Mouse (Mus musculus): ENCODE results near the gene Tmem86a.

Tmem86a gene

GRCm38 (mm10) chr7:47030517-47031193, 19.7 kb upstream of the Tmem86a start:
- no peak for DNase-seq

- DNase-seq: no peak
Measured at GRCm38 (mm10) chr7:47031371-47031770, 19.0 kb upstream of the Tmem86a start.

- DNase-seq: peak; percentile 71
Measured at GRCm38 (mm10) chr7:47034785-47035384, 15.5 kb upstream of the Tmem86a start.

- DNase-seq: no peak
Measured at GRCm38 (mm10) chr7:47035426-47035825, 15.0 kb upstream of the Tmem86a start.

GRCm38 (mm10) chr7:47041706-47042105, 8.7 kb upstream of the Tmem86a start:
- DNase-seq: no peak

- DNase-seq: peak; percentile 62
Measured at GRCm38 (mm10) chr7:47042121-47042520, 8.3 kb upstream of the Tmem86a start.

GRCm38 (mm10) chr7:47042823-47043490, 7.4 kb upstream of the Tmem86a start:
- no peak for DNase-seq

- peak; percentile 72 for DNase-seq
Measured at GRCm38 (mm10) chr7:47050766-47051165, 365 bp downstream of the Tmem86a start.

- DNase-seq: peak; percentile 64
Measured at GRCm38 (mm10) chr7:47051404-47052151, 1.2 kb downstream of the Tmem86a start.

GRCm38 (mm10) chr7:47052276-47052675, 1.9 kb downstream of the Tmem86a start:
- peak; percentile 60 for DNase-seq

- DNase-seq: no peak
Measured at GRCm38 (mm10) chr7:47053287-47053686, 2.9 kb downstream of the Tmem86a start.

GRCm38 (mm10) chr7:47054666-47055065, 4.3 kb downstream of the Tmem86a start:
- peak; percentile 96 for DNase-seq

GRCm38 (mm10) chr7:47055744-47056143, 5.3 kb downstream of the Tmem86a start:
- no peak for DNase-seq

GRCm38 (mm10) chr7:47056273-47056672, 5.9 kb downstream of the Tmem86a start:
- no peak for DNase-seq

- DNase-seq: no peak
Measured at GRCm38 (mm10) chr7:47059339-47059738, 8.9 kb downstream of the Tmem86a start.

- DNase-seq: no peak
Measured at GRCm38 (mm10) chr7:47061560-47061959, 11.2 kb downstream of the Tmem86a start.

GRCm38 (mm10) chr7:47066942-47067341, 16.5 kb downstream of the Tmem86a start:
- DNase-seq: no peak

GRCm38 (mm10) chr7:47067879-47068278, 17.5 kb downstream of the Tmem86a start:
- peak; percentile 27 for DNase-seq

- DNase-seq: peak; percentile 34
Measured at GRCm38 (mm10) chr7:47072551-47072950, 22.1 kb downstream of the Tmem86a start.

- DNase-seq: peak; percentile 74
Measured at GRCm38 (mm10) chr7:47073536-47074521, 23.4 kb downstream of the Tmem86a start.

- no peak for DNase-seq
Measured at GRCm38 (mm10) chr7:47076193-47076592, 25.8 kb downstream of the Tmem86a start.

GRCm38 (mm10) chr7:47076729-47077128, 26.3 kb downstream of the Tmem86a start:
- DNase-seq: no peak
